Mouse (Mus musculus): Measurements from ENCODE around the gene Isy1. TPM values are rescaled to one million over a fixed set of nuclear protein-coding genes. Genes with fewer than 3 reads are reported as not detected.
A peak's percentile ranks its signal among the peaks of the same experiment; 100 is the strongest.

The Isy1 gene
- total RNA-seq, 2 experiments from 2014 or later: 22.2 to 26.2 TPM

DNA sequence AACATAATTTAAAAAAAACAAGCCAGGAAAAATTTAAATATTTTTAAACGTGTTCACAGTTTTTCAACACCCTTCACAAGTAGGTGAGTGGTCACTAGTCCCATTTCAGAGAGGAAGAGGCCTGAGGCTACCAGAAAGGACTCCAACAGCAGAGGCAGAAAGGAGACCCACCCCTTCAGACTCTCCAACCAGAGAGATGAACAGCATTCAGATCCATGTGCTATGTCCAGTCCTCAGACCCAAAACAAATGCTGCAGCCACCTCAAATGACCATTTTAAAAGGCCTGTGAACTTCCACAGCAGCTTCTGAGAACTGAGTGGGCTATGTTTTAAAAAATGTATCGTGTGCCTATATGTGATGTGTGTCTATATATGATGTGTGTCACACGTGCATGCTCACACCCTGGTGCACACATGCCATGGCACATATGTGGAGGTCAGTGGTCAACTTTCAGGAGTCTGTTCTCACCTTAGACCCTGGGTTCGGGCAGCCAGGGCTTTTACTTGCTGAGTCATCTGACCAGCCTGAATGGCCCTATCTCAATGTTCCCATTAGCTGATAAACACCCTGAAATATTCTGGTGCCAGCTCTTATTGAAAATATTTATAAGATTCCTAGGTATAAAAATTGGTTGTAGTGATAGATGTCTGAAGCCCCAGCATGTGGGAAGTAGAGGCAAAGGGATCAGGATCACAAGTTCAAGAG lies 30.7 kb downstream of the Isy1 start:
- no peak for DNase-seq
- intact Hi-C loops (cut with DNase I): no loop called here

DNA sequence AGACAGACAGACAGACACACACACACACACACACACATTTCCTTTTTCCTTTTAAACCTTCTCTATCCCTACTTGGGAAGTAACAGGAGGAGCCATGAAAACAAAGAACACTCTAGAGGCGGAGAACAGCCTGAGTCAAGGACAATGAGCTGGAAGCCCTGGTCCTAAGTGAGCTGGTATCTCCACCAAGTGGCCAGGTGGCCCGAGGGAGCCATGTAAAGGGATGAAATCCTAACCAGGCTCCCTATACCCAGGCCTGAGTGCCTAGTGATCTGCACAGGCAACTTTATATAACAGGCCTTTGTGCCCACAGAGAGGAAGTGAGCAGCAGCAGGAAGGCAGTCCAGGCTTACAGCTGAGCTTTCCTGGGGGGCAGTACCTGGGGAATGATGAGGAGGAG lies 31.7 kb downstream of the Isy1 start:
- no peak for DNase-seq
- intact Hi-C loops (cut with DNase I): no loop called here

- no peak for DNase-seq
- intact Hi-C loops (cut with DNase I): no loop called here
Measured at GRCm38 (mm10) chr6:87806028-87806427, 32.6 kb downstream of the Isy1 start.

DNA sequence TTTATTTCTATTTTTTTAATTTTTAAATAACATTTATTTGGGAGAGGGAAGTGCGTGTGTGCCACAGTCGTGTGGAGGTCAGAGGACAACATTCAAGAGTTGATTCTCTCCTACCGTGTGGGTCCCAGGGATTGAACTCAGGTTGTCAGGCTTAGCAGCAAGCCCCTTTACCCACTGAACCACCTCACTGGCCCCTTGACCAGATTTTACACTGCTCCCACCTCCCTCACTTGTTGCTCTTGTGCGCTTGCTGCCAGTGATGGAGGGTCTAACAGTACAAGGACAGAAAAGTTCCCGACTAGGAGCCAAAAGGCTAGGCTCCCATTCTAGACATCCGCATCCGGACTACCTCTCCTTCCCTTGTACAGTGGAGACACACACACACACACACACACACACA lies 33.1 kb downstream of the Isy1 start:
- no peak for DNase-seq
- intact Hi-C loops (cut with DNase I): no loop called here

DNA sequence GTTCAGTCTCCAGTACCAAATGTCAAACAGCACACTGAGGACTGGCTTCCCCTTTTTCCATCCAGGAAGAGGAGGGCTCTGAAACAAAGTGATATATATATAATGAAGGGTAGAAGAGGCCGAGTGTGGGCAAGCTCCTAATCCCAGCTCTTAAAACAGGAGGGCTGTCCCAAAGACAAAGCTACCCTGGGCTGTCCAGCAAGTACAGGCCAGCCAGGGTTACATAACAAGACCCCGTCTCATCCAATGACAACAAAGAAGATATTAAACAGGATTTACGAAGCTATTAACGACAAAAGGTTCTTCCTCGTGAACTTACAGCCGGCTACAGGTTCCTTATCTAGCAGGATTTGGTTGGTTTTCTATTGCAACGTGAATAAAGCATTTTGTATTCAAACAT lies 33.7 kb downstream of the Isy1 start:
- intact Hi-C loops (cut with DNase I): no loop called here
- no peak for DNase-seq

DNA sequence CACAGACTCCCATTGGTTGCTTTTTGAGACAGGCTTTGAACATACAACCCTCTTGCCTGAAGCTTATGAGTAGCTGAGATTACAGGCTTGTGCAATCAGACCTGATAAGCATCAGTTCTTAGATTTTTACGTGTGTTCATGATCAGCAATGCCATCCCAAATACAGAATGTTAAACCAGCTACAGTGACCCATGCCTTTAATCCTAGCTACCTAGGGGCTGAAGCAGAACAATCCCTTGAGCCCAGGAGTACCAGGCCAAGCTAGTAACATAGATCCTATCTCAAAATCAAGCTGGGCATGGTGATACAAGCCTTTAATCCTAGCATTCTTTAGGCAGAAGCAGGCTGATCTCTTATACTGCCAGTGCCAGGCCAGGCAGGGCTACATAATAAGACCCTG lies 34.6 kb downstream of the Isy1 start:
- no peak for DNase-seq
- intact Hi-C loops (cut with DNase I): no loop called here

GRCm38 (mm10) chr6:87802462-87802861 lies 36.1 kb downstream of the Isy1 start:
- DNase-seq: no peak
- intact Hi-C loops (cut with DNase I): no loop called here

GRCm38 (mm10) chr6:87799576-87799975 lies 39.0 kb downstream of the Isy1 start:
- no peak for DNase-seq
- intact Hi-C loops (cut with DNase I): no loop called here

DNA sequence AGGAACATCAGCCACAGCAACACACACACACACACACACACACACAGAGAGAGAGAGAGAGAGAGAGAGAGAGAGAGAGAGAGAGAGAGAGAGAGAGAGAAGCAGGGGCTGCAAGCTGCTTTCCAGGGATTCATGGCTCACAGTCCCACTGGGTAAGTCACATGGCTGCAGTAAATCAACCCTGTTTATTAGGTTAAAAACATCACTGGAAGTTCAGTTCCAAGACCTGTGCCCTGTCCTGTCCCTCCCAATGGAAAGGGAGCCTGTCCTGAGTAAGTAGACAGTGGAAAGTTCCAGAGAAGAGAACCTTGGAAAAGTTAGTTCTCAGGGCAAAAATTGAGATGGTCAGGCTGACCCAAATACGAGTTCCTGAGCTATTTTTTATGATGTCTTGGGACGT lies 41.3 kb downstream of the Isy1 start:
- DNase-seq: no peak
- intact Hi-C loops (cut with DNase I): no loop called here

- intact Hi-C loops (cut with DNase I): no loop called here
Measured at GRCm38 (mm10) chr6:87796251-87796880, 42.2 kb downstream of the Isy1 start.

DNA sequence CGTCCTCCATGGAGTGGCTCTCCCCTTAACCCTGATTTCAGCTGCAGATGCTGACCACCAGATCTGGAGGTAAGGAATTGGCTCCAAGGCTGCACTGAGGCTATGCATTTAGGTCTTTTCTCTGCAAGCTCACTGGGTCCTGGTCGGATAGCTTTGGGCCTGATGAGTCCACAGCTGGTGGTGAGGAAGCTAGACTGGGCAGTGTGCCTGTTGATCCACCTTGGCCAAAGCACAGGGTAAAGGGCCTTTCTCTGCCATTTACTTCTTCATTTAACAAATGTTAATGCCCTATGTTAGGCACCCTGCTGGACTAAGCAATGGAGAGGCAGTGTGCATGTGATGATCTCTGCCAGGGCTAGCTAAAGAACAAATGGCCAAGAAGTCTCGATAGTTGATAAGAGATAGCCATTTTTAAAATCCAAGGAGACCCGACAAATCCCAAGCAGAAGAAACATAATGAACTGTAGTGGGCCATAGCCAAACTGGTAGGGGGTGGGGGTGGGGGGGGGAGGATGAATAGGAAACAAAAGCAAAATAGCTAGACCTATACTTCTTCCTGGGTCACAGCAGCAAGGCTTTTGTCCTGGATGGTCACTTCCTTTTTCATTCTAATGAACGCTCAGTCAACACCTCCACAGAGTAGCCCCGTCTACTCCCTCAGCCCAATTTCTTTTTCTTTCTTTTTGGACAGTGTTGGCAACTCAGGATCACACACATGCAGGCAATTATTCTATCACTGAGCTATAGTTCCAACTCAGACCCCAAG lies 43.0 kb downstream of the Isy1 start:
- intact Hi-C loops (cut with DNase I): no loop called here
- no peak for DNase-seq

More at GRCm38 (mm10) chr6:87796251-87796880, 42.2 kb downstream of the Isy1 start:
- no peak for DNase-seq

DNA sequence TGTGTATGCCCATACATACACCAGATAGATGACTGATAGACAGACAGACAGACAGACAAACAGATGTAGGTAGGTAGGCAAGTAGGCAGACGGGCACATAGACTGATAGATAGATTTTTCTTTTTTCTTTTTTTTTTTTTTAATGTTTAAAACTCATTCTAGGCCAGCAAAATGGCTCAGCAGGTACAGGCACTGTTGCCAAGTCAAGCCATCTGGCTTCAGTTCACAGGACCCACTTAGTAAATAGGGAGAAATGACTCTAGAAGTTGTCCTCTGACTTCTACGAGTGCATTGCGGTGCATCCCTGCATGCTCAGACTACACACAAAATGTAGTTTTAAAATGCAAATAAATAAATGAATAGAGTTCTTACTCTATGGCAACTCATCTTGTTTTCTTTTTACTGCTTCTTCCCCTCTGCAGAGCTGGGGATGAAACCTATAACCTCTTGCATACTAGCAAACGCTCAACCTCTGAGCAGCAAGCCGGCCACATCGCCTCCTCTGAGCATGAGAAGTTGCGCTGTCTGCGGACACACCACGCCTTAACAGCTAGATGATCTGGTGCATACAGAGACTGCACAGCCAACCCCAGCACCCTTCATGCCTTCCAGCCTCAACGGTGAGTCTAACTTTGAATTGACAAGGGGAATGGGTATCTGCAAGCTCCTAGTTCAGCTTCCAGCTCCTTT lies 44.6 kb downstream of the Isy1 start:
- DNase-seq: no peak
- intact Hi-C loops (cut with DNase I): no loop called here

- DNase-seq: no peak
Measured at GRCm38 (mm10) chr6:87791826-87792225, 46.8 kb downstream of the Isy1 start.

GRCm38 (mm10) chr6:87790779-87791480 lies 47.7 kb downstream of the Isy1 start:
- intact Hi-C loops (cut with DNase I): no loop called here
- DNase-seq: no peak

More at GRCm38 (mm10) chr6:87791826-87792225, 46.8 kb downstream of the Isy1 start:
- intact Hi-C loops (cut with DNase I): no loop called here

GRCm38 (mm10) chr6:87789791-87790190 lies 48.8 kb downstream of the Isy1 start:
- no peak for DNase-seq
- intact Hi-C loops (cut with DNase I): no loop called here

- DNase-seq: peak; percentile 49 to 51
- intact Hi-C loops (cut with DNase I): no loop called here
Measured at GRCm38 (mm10) chr6:87788896-87789587, 49.6 kb downstream of the Isy1 start.

DNA sequence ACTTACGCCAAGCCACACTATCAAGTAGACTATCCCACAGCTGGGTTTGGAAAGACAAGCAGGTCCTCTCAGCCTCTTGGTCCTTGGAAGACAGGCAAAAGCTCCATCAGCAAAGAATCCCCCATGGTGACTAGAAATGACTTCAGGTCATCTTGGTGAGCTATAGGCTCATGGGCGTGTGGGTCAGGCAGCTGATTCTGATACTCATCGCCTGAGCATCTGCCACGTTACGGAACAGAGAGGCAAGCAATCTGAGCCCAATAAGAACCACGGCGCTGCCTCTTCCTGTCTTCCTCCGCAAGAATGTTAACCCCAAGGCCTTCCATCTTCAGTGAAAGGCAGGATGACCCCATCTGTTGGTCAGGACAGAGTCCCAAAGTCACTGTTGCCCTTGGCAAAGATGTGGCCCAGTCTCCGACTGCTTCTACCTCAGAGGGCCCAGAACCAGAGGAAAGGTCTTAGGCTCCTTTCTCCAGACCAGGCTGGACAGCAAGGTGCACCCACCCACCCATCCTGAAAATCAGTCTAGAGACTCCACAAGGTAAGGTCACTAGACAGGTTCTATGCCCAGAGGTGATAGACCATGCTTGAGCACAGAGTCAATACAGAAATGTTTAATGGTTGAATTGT lies 50.2 kb downstream of the Isy1 start:
- no peak for DNase-seq
- intact Hi-C loops (cut with DNase I): no loop called here

DNA sequence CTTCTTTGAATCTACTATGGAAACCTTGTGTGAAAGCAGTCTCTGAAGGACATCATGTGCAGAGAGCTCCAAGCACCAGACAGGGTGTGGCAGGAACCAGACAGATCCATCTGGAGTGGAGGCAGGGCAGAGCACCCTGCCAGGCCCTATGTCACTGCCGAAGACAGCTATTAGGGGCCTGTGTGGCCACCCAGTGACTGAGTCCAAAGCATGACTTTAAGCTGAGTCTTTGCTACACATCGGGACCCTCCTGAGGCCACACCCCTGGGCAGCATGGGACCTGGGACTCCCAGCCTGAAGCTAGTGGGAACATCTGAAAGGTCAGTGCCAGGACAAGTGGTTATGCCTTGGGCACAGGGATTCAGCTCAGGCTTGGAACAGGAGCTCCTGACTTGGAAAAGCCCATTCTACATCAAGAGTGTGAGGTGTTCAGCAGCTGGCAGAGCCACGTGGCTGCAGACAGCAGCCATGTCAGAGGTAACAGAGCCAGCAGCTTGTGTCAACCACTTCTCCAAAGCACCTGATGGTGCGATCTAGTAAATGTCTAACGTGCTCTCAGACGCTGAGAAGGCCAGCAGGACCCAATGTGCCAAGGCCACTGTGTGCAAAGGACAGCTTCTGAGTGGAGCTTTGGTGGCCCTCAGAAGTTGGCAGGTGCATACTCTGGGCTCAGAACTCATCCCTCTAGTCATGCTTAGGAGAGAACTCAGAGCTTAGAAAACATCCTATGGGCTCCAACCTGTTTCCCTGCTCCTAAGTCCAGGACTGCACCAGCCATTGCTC lies 51.3 kb downstream of the Isy1 start:
- intact Hi-C loops (cut with DNase I): no loop called here
- DNase-seq: peak; percentile 46 to 49

DNA sequence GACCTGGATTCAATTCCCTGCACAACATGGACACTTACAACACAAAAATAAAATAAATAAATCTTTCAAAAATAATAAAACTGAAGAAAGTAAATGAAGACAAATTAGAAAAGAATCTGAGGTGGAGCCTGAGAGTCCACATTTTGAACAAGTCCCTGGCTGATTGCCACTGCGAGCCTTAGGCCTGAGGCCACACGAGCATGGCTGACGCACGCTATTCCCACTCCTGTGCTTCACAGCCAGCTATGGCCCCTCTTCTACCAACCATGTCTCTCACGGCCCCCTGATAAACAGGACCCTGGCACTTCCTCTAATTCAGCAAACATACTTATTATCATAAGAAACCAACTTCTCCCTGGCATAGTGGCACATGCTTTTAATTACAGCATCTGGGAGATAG lies 52.0 kb downstream of the Isy1 start:
- intact Hi-C loops (cut with DNase I): no loop called here
- DNase-seq: no peak
